In genomic region chr3:95216655-95217254, GRCm38 (mm10) we compare ENCODE assay signal across 8 mouse cellular contexts. TPM values are rescaled to one million over a fixed set of nuclear protein-coding genes. Genes with fewer than 3 reads are reported as not detected.
A peak's percentile ranks its signal among the peaks of the same experiment; 100 is the strongest.
DNase-seq lines count a peak whose midpoint lies in the region; ATAC-seq and TF ChIP-seq lines count a peak whose summit lies in the region.

No protein-coding gene starts in this region.

- no peak for TF ChIP-seq CTCF in layer of hippocampus, adult 2 months (conservative IDR thresholded peaks at IDR 0.05)
- TF ChIP-seq CTCF in intestine, postnatal 0 days (IDR thresholded peaks at IDR 0.05; ENCODE audit: low read depth), result no peak

- peak overlapping the region; percentile 62 for H3K4me3 ChIP-seq in layer of hippocampus, adult 2 months
- H3K4me3 ChIP-seq in embryonic facial prominence, embryonic 14.5 days (ENCODE audit: low read depth, low read length), result peak overlapping the region; percentile 84
- peak overlapping the region; percentile 87 for H3K4me3 ChIP-seq in intestine, postnatal 0 days (ENCODE audit: low read depth, low read length)
- H3K4me3 ChIP-seq in neural tube, embryonic 13.5 days, result peak overlapping the region; percentile 74

- ATAC-seq in embryonic facial prominence, embryonic 14.5 days (ENCODE audit: low read depth), result peak; percentile 42
- ATAC-seq in intestine, postnatal 0 days, result peak; percentile 11; the same call in 1 of the 2 replicates
- ATAC-seq in neural tube, embryonic 13.5 days (ENCODE audit: low read depth), result no peak
- no peak for ATAC-seq in activated CD4-positive, CD25-positive, alpha-beta regulatory T cell, adult 4 months

- H3K4me1 ChIP-seq in embryonic facial prominence, embryonic 14.5 days (ENCODE audit: control insufficient read depth, insufficient read depth, low read length), result peaks cover 4% of the 10 kb centered on the region
- 0 out of 2 replicates have a peak, but pooled peaks cover 4% of the 10 kb centered on the region for H3K4me1 ChIP-seq in intestine, postnatal 0 days (replicated peaks; ENCODE audit: control insufficient read depth, insufficient read depth, low read length)
- H3K4me1 ChIP-seq in neural tube, embryonic 13.5 days (replicated peaks), result peaks cover 20% of the 10 kb centered on the region

- H3K9ac ChIP-seq in embryonic facial prominence, embryonic 14.5 days (ENCODE audit: low read depth, low read length), result peak overlapping the region; percentile 96
- peak overlapping the region; percentile 97 for H3K9ac ChIP-seq in intestine, postnatal 0 days (ENCODE audit: low read depth, low read length)
- H3K9ac ChIP-seq in neural tube, embryonic 13.5 days, result peak overlapping the region; percentile 88; the same call in 1 of the 2 replicates

- H3K4me2 ChIP-seq in embryonic facial prominence, embryonic 14.5 days (ENCODE audit: low read depth, low read length), result peak overlapping the region; percentile 70
- H3K4me2 ChIP-seq in intestine, postnatal 0 days (replicated peaks; ENCODE audit: low read depth), result peak overlapping the region; percentile 65
- H3K4me2 ChIP-seq in neural tube, embryonic 13.5 days, result peak overlapping the region; percentile 61

- no peaks in the 10 kb centered on the region for H3K9me3 ChIP-seq in embryonic facial prominence, embryonic 14.5 days (ENCODE audit: control insufficient read depth, low read length)
- no peaks in the 10 kb centered on the region for H3K9me3 ChIP-seq in intestine, postnatal 0 days (ENCODE audit: control insufficient read depth)
- no peaks in the 10 kb centered on the region for H3K9me3 ChIP-seq in neural tube, embryonic 13.5 days

- no peak for DNase-seq in layer of hippocampus, adult 2 months (ENCODE audit: low spot score in 2 of 2)
- DNase-seq in layer of hippocampus, adult 11-12 months (ENCODE audit: low spot score), result no peak
- DNase-seq in embryonic facial prominence, embryonic 14.5 days (ENCODE audit: low spot score), result no peak
- DNase-seq in cerebellum, adult 11-12 months, result no peak
- no peak for DNase-seq in urinary bladder, postnatal 10 days (ENCODE audit: low spot score)

- peaks cover 50% of the 10 kb centered on the region for H3K36me3 ChIP-seq in embryonic facial prominence, embryonic 14.5 days (ENCODE audit: control insufficient read depth, insufficient read depth, low read length)
- H3K36me3 ChIP-seq in intestine, postnatal 0 days (ENCODE audit: control insufficient read depth, insufficient read depth), result peaks cover 17% of the 10 kb centered on the region
- peaks cover 59% of the 10 kb centered on the region for H3K36me3 ChIP-seq in neural tube, embryonic 13.5 days

- H3K27ac ChIP-seq in layer of hippocampus, adult 2 months, result peak overlapping the region; percentile 99
- peak overlapping the region; percentile 100 for H3K27ac ChIP-seq in embryonic facial prominence, embryonic 14.5 days (replicated peaks; ENCODE audit: low read depth, low read length)
- H3K27ac ChIP-seq in intestine, postnatal 0 days (ENCODE audit: low read depth, low read length), result peak overlapping the region; percentile 99; the same call in 1 of the 2 replicates
- peak overlapping the region; percentile 97 for H3K27ac ChIP-seq in neural tube, embryonic 13.5 days (replicated peaks)

- 12% methylated on average over 4 of the region's 4 CpGs for WGBS in embryonic facial prominence, embryonic 14.5 days
- WGBS in intestine, postnatal 0 days, result 11% methylated on average over 4 of the region's 4 CpGs
- WGBS in neural tube, embryonic 13.5 days, result 18% methylated on average over 4 of the region's 4 CpGs

- no peaks in the 10 kb centered on the region for H3K27me3 ChIP-seq in embryonic facial prominence, embryonic 14.5 days (replicated peaks; ENCODE audit: control insufficient read depth, insufficient read depth, low read length)
- H3K27me3 ChIP-seq in intestine, postnatal 0 days (replicated peaks; ENCODE audit: control insufficient read depth, insufficient read depth, low read length), result no peaks in the 10 kb centered on the region
- no peaks in the 10 kb centered on the region for H3K27me3 ChIP-seq in neural tube, embryonic 13.5 days

RNA-seq across cellular contexts. Expression of gene Gabpb2, which starts 1.0 kb away (rescaled TPM):
- 10 to 100 TPM; 15.4 to 20.0 TPM for total RNA-seq in layer of hippocampus, adult 2 months (2021)
- 7.8 and 8.0 TPM in 2 replicates for polyA plus RNA-seq in embryonic facial prominence, embryonic 14.5 days (2014; fragmentation: Nextera tagmentation; extraction: Ambion mirVana)
- 3.1 and 4.6 TPM in 2 replicates for polyA plus RNA-seq in intestine, postnatal 0 days (2015; fragmentation: Nextera tagmentation; extraction: Ambion mirVana)
- polyA plus RNA-seq in neural tube, embryonic 13.5 days (2015; fragmentation: Nextera tagmentation; extraction: Ambion mirVana), result 3.3 and 4.1 TPM in 2 replicates
- 10 to 100 TPM; 31.0 to 34.7 TPM for polyA plus RNA-seq in activated CD4-positive, CD25-positive, alpha-beta regulatory T cell, adult 4 months (2017; shearing (Covaris generic))

RNA-seq across cellular contexts. Expression of gene Cdc42se1, which starts 11.8 kb away (rescaled TPM):
- 10 to 100 TPM; 67.5 to 77.5 TPM for total RNA-seq in layer of hippocampus, adult 2 months (2021)
- 111 and 125 TPM in 2 replicates for polyA plus RNA-seq in embryonic facial prominence, embryonic 14.5 days (2014; fragmentation: Nextera tagmentation; extraction: Ambion mirVana)
- 59.4 and 64.9 TPM in 2 replicates for polyA plus RNA-seq in intestine, postnatal 0 days (2015; fragmentation: Nextera tagmentation; extraction: Ambion mirVana)
- polyA plus RNA-seq in neural tube, embryonic 13.5 days (2015; fragmentation: Nextera tagmentation; extraction: Ambion mirVana), result 60.8 and 61.3 TPM in 2 replicates
- 100 to 1,000 TPM; 258 to 260 TPM for polyA plus RNA-seq in activated CD4-positive, CD25-positive, alpha-beta regulatory T cell, adult 4 months (2017; shearing (Covaris generic))

RNA-seq across cellular contexts. Expression of gene Mllt11, which starts 15.2 kb away (rescaled TPM):
- 100 to 1,000 TPM; 287 to 294 TPM for total RNA-seq in layer of hippocampus, adult 2 months (2021)
- 36.9 and 37.2 TPM in 2 replicates for polyA plus RNA-seq in embryonic facial prominence, embryonic 14.5 days (2014; fragmentation: Nextera tagmentation; extraction: Ambion mirVana)
- polyA plus RNA-seq in intestine, postnatal 0 days (2015; fragmentation: Nextera tagmentation; extraction: Ambion mirVana), result 10.1 and 10.6 TPM in 2 replicates
- polyA plus RNA-seq in neural tube, embryonic 13.5 days (2015; fragmentation: Nextera tagmentation; extraction: Ambion mirVana), result 267 and 299 TPM in 2 replicates
- 10 to 100 TPM; 21.2 to 31.5 TPM for polyA plus RNA-seq in activated CD4-positive, CD25-positive, alpha-beta regulatory T cell, adult 4 months (2017; shearing (Covaris generic))

RNA-seq across cellular contexts. Expression of gene Gm128, which starts 24.6 kb away (rescaled TPM):
- under 1 TPM; 0.25 to 0.54 TPM for total RNA-seq in layer of hippocampus, adult 2 months (2021)
- 0.38 and 0.41 TPM in 2 replicates for polyA plus RNA-seq in embryonic facial prominence, embryonic 14.5 days (2014; fragmentation: Nextera tagmentation; extraction: Ambion mirVana)
- polyA plus RNA-seq in intestine, postnatal 0 days (2015; fragmentation: Nextera tagmentation; extraction: Ambion mirVana), result 0.14 and 0.16 TPM in 2 replicates
- 0.15 TPM in 1 of 2 replicates, not detected in the other for polyA plus RNA-seq in neural tube, embryonic 13.5 days (2015; fragmentation: Nextera tagmentation; extraction: Ambion mirVana)
- polyA plus RNA-seq in activated CD4-positive, CD25-positive, alpha-beta regulatory T cell, adult 4 months (2017; shearing (Covaris generic)), result 1 to 10 TPM in 1 of 2 experiments, under 1 TPM in 1; 0.40 to 1.1 TPM

RNA-seq across cellular contexts. Expression of gene Bnipl, which starts 34.2 kb away (rescaled TPM):
- under 1 TPM; 0.37 to 0.69 TPM for total RNA-seq in layer of hippocampus, adult 2 months (2021)
- polyA plus RNA-seq in embryonic facial prominence, embryonic 14.5 days (2014; fragmentation: Nextera tagmentation; extraction: Ambion mirVana), result 6.1 and 6.9 TPM in 2 replicates
- polyA plus RNA-seq in intestine, postnatal 0 days (2015; fragmentation: Nextera tagmentation; extraction: Ambion mirVana), result not detected in 2 replicates
- polyA plus RNA-seq in neural tube, embryonic 13.5 days (2015; fragmentation: Nextera tagmentation; extraction: Ambion mirVana), result not detected in 2 replicates
- not detected for polyA plus RNA-seq in activated CD4-positive, CD25-positive, alpha-beta regulatory T cell, adult 4 months (2017; shearing (Covaris generic))

Comparison
In these comparisons a context has a peak if more than half of its experiments do, and no peak if none do; other contexts are left out.
1. ATAC-seq: peak in embryonic facial prominence, embryonic 14.5 days (single experiment) and intestine, postnatal 0 days (single experiment); none in neural tube, embryonic 13.5 days (single experiment) and activated CD4-positive, CD25-positive, alpha-beta regulatory T cell, adult 4 months (single experiment).
2. Peak in every context shown above with its lines, with median percentiles within 50 percentile points of each other: H3K27ac ChIP-seq, H3K4me3 ChIP-seq, H3K4me2 ChIP-seq and H3K9ac ChIP-seq.